Mouse (Mus musculus): Measurements from ENCODE around the gene Als2.
A peak's percentile ranks its signal among the peaks of the same experiment; 100 is the strongest.

- TF ChIP-seq EP300 (IDR thresholded peaks at IDR 0.05; ENCODE audit: low read depth) (no peak), CTCF (IDR thresholded peaks at IDR 0.05; ENCODE audit: low read depth) (0 out of 2 replicates have a peak, but pooled peaks have one; percentile 13)
Measured at GRCm38 (mm10) chr1:59170290-59170689, 66.7 kb downstream of the Als2 start.
